11 mouse cellular contexts compared by ENCODE assay signal in the genomic region with DNA sequence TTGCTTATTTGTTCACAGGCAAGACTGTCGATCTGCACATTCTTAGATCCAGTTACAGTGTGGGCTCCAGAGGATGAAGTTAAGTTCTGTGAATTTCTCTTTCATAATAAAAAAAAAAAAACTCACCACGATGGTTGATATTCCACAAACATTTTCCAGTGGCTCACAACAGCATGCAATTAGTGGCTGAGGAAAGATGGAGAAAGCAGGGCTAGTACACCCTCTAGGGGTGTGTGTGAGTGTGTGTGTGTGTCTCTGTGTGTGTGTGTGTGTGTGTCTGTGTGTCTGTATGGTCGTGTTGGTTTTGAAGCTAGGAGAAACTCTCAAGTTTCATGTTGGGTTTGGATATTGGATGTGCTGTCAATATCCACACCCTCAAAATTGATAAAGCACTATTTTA. TPM values are rescaled to one million over a fixed set of nuclear protein-coding genes. Genes with fewer than 3 reads are reported as not detected.
DNase-seq lines count a peak whose midpoint lies in the region; ATAC-seq lines count a peak whose summit lies in the region.
"Had no signal": no experiment of that assay in that cellular context is flagged by ENCODE, and none has a peak within 500 bp of the region (broad histone marks: within the 10 kb centered on the region; RNA-seq: fewer than 3 reads in every experiment).

No protein-coding gene starts in this region.

- whole genome bisulfite sequencing in heart, embryonic 10.5 days: 53% methylated on average over 3 of the region's 3 CpGs
- WGBS in forebrain, embryonic 16.5 days: 29% methylated on average over 3 of the region's 3 CpGs
- 17% methylated on average over 3 of the region's 3 CpGs for WGBS in liver, embryonic 13.5 days (ENCODE audit: insufficient replicate concordance)

- no peaks in the 10 kb centered on the region for H3K27me3 ChIP-seq in heart, embryonic 10.5 days (ENCODE audit: insufficient read depth, poor library complexity, severe bottlenecking)
- H3K27me3 ChIP-seq in forebrain, embryonic 16.5 days (replicated peaks; ENCODE audit: control insufficient read depth, insufficient read depth, low read length): no peaks in the 10 kb centered on the region
- no peaks in the 10 kb centered on the region for H3K27me3 ChIP-seq in liver, embryonic 13.5 days

- H3K4me2 ChIP-seq in forebrain, embryonic 16.5 days (ENCODE audit: low read length): peak overlapping the region; percentile 68
- peak overlapping the region; percentile 29 for H3K4me2 ChIP-seq in liver, embryonic 13.5 days

- peak; percentile 37; the same call in 1 of the 2 replicates for ATAC-seq in forebrain, embryonic 16.5 days
- ATAC-seq in liver, embryonic 13.5 days (ENCODE audit: low read depth): no peak

- peaks cover 4% of the 10 kb centered on the region for H3K4me1 ChIP-seq in heart, embryonic 10.5 days
- H3K4me1 ChIP-seq in forebrain, embryonic 16.5 days (replicated peaks; ENCODE audit: control insufficient read depth, insufficient read depth, low read length): peaks cover 6% of the 10 kb centered on the region
- peaks cover 5% of the 10 kb centered on the region; the same call in 1 of the 2 replicates for H3K4me1 ChIP-seq in liver, embryonic 13.5 days (replicated peaks)

- no peaks in the 10 kb centered on the region for H3K9me3 ChIP-seq in heart, embryonic 10.5 days
- no peaks in the 10 kb centered on the region for H3K9me3 ChIP-seq in forebrain, embryonic 16.5 days (ENCODE audit: control insufficient read depth, low read length)
- H3K9me3 ChIP-seq in liver, embryonic 13.5 days (replicated peaks): no peaks in the 10 kb centered on the region

- no peak overlapping the region for H3K27ac ChIP-seq in heart, embryonic 10.5 days
- H3K27ac ChIP-seq in forebrain, embryonic 16.5 days (ENCODE audit: low read length): no peak overlapping the region
- no peak overlapping the region for H3K27ac ChIP-seq in liver, embryonic 13.5 days
- H3K27ac ChIP-seq: liver, embryonic 14.5 days had no signal

- no peak for DNase-seq in heart, embryonic 10.5 days (ENCODE audit: low spot score)
- no peak for DNase-seq in heart, adult 9 months (ENCODE audit: low spot score in 2 of 2)
- DNase-seq in 416B (ENCODE audit: low read depth): peak; percentile 16
- no peak for DNase-seq in liver, embryonic 13.5 days
- no peak for DNase-seq in adrenal gland, adult (ENCODE audit: inconsistent age in 2 of 2, low spot score in 1 of 2)
- no peak for DNase-seq in layer of hippocampus, adult 8-10 months (ENCODE audit: low spot score in 2 of 2)
- DNase-seq in thymus, postnatal 4 days: no peak
- DNase-seq: adrenal gland, adult 8-10 months had no signal

- peak overlapping the region; percentile 52 for H3K4me3 ChIP-seq in heart, embryonic 10.5 days
- peak overlapping the region; percentile 43 for H3K4me3 ChIP-seq in forebrain, embryonic 16.5 days (replicated peaks; ENCODE audit: low read length)
- no peak overlapping the region for H3K4me3 ChIP-seq in liver, embryonic 13.5 days (replicated peaks)

- peak overlapping the region; percentile 54; the same call in 1 of the 2 replicates for H3K9ac ChIP-seq in forebrain, embryonic 16.5 days (replicated peaks; ENCODE audit: low read depth, low read length)
- no peak overlapping the region for H3K9ac ChIP-seq in liver, embryonic 13.5 days
- H3K9ac ChIP-seq: liver, embryonic 14.5 days had no signal

- H3K36me3 ChIP-seq in heart, embryonic 10.5 days: no peaks in the 10 kb centered on the region
- no peaks in the 10 kb centered on the region for H3K36me3 ChIP-seq in forebrain, embryonic 16.5 days (ENCODE audit: control insufficient read depth, insufficient read depth)
- H3K36me3 ChIP-seq in liver, embryonic 13.5 days: no peaks in the 10 kb centered on the region

RNA-seq across cellular contexts. Expression of a gene that starts 0.3 kb away (rescaled TPM):
- not detected in 2 replicates for polyA plus RNA-seq in heart, embryonic 10.5 days (2016; fragmentation: Nextera tagmentation; extraction: Ambion mirVana)
- not detected in 2 replicates for polyA plus RNA-seq in forebrain, embryonic 16.5 days (2015; fragmentation: Nextera tagmentation; extraction: Ambion mirVana)
- not detected in 2 replicates for polyA plus RNA-seq in liver, embryonic 13.5 days (2015; fragmentation: Nextera tagmentation; extraction: Ambion mirVana)
- total RNA-seq in layer of hippocampus, adult 8-10 months (2022): not detected
- total RNA-seq: adrenal gland, adult 8-10 months had no signal
- polyA plus RNA-seq: liver, embryonic 14.5 days; small intestine, adult 2 months had no signal

RNA-seq across cellular contexts. Expression of a gene that starts 14.1 kb away (rescaled TPM):
- not detected in 2 replicates for polyA plus RNA-seq in heart, embryonic 10.5 days (2016; fragmentation: Nextera tagmentation; extraction: Ambion mirVana)
- polyA plus RNA-seq in forebrain, embryonic 16.5 days (2015; fragmentation: Nextera tagmentation; extraction: Ambion mirVana): not detected in 2 replicates
- not detected in 2 replicates for polyA plus RNA-seq in liver, embryonic 13.5 days (2015; fragmentation: Nextera tagmentation; extraction: Ambion mirVana)
- 1 to 10 TPM; 1.5 to 2.1 (median 1.8) TPM for total RNA-seq in layer of hippocampus, adult 8-10 months (2022)
- polyA plus RNA-seq: liver, embryonic 14.5 days; small intestine, adult 2 months had no signal

RNA-seq across cellular contexts. Expression of a gene that starts 19.9 kb away (rescaled TPM):
- polyA plus RNA-seq in heart, embryonic 10.5 days (2016; fragmentation: Nextera tagmentation; extraction: Ambion mirVana): not detected in 2 replicates
- not detected in 2 replicates for polyA plus RNA-seq in forebrain, embryonic 16.5 days (2015; fragmentation: Nextera tagmentation; extraction: Ambion mirVana)
- not detected in 2 replicates for polyA plus RNA-seq in liver, embryonic 13.5 days (2015; fragmentation: Nextera tagmentation; extraction: Ambion mirVana)
- 1 to 10 TPM; 1.5 to 2.1 (median 1.8) TPM for total RNA-seq in layer of hippocampus, adult 8-10 months (2022)
- polyA plus RNA-seq: liver, embryonic 14.5 days; small intestine, adult 2 months had no signal

RNA-seq across cellular contexts. Expression of a gene that starts 25.7 kb away (rescaled TPM):
- polyA plus RNA-seq in heart, embryonic 10.5 days (2016; fragmentation: Nextera tagmentation; extraction: Ambion mirVana): not detected in 2 replicates
- polyA plus RNA-seq in forebrain, embryonic 16.5 days (2015; fragmentation: Nextera tagmentation; extraction: Ambion mirVana): not detected in 2 replicates
- not detected in 2 replicates for polyA plus RNA-seq in liver, embryonic 13.5 days (2015; fragmentation: Nextera tagmentation; extraction: Ambion mirVana)
- total RNA-seq in layer of hippocampus, adult 8-10 months (2022): 1 to 10 TPM in 2 of 4 experiments, not detected in 2; 1.5 to 1.6 TPM
- polyA plus RNA-seq: liver, embryonic 14.5 days; small intestine, adult 2 months had no signal

RNA-seq across cellular contexts. Expression of a gene that starts 31.5 kb away (rescaled TPM):
- not detected in 2 replicates for polyA plus RNA-seq in heart, embryonic 10.5 days (2016; fragmentation: Nextera tagmentation; extraction: Ambion mirVana)
- polyA plus RNA-seq in forebrain, embryonic 16.5 days (2015; fragmentation: Nextera tagmentation; extraction: Ambion mirVana): not detected in 2 replicates
- polyA plus RNA-seq in liver, embryonic 13.5 days (2015; fragmentation: Nextera tagmentation; extraction: Ambion mirVana): not detected in 2 replicates
- 1 to 10 TPM; 1.5 to 2.1 (median 1.8) TPM for total RNA-seq in layer of hippocampus, adult 8-10 months (2022)
- polyA plus RNA-seq: liver, embryonic 14.5 days; small intestine, adult 2 months had no signal
